Mouse (Mus musculus) left cerebral cortex, adult 8-10 months (tissue): ENCODE measurements around the gene Asxl2. TPM values are rescaled to one million over a fixed set of nuclear protein-coding genes. Genes with fewer than 3 reads are reported as not detected.
"Not testable (repeated sequence)": the region's sequence is repeated elsewhere in the genome, so short reads cannot be mapped to it uniquely, and the experiment has no call there.

Source experiments
- DNase-seq, 2 experiments: peaks; one replicate each; pipeline ENCODE4 v3.0.0; 2022; ENCODE audit warnings: low spot score in 2 of 2
- total RNA-seq, 4 experiments: library from RNA; stranded (reverse); gene quantifications; 2 replicates each; pipeline ENCODE4 v1.2.4; 2022

Asxl2 gene
- total RNA-seq, 4 experiments from 2014 or later, result 32.7 to 36.9 (median 34.3) TPM

DNA sequence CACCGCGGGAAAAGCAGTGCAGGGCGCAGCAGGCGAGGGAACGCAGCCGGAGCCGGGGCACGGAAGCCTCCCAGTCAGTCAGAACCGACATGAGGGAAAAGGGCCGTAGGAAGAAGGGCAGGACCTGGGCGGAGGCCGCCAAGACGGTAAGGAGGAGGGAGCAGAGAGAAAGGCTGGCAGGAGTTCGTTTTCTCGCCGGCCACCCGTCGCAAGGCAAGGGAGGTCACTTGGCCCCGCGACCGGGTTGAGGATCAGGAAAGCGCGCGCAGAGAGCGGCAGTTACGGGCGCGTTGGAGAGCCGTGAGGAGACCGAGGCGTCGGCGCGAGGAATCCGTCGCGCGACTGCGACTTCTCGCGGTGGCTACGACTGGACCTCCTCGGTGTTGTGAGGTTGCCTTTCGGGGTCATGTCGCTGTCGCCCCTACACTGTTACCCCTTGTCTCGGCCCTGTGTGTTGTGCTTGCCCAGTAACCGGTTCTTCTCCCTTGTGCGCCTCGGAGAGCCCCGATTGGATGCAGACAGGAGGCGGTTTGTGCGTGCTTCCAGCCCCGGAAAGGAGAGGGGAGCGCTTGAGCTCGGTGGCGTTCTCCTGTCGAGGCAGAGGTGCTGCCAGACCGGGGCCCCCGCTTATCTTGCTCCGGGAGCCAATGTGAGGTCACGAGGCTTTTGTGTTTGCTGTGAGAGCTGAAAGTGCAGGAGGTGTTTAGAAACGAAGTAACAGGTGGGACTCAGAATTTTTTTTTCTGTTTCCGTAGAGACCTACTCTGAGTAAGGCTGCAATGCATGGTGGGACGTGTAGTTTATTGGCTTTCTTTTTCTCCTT lies 621 bp downstream of the Asxl2 start:
- peak; percentile 59 to 69 for DNase-seq

DNA sequence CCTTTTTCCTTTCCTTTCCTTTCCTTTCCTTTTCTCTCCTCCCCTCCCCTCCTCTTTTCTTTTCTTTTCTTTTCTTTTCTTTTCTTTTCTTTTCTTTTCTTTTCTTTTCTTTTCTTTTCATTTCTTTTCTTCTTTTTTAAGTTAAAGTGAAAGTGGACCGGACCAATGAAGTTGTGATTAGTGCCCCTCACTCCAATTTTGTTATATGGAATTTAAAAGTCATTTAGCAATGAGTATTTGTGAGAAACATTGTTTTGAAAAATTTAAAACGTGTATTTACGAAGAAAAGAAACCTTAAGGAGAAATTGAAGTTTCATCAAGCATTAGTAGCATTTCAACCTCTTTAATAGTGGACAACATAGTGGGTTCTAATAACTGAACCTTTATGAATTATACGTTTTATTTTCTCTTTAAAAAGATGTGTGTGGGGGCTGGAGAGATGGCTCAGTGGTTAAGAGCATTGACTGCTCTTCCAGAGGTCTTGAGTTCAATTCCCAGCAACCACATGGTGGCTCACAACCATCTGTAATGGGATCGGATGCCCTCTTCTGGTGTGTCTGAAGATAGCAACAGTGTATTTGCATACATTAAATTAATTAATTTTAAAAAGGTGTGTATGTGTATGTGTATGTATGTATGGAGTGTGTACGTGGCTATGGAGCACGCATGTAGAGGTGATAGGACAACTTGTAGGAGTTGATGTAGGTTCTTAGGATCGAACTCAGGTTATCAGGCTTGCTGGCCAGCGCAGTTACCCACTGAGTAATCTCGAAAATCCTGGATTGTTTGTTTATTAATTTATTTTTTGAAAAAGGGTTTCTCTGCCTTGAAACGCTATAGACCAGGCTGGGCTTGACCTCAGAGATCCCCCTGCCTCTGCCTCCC lies 1.5 kb downstream of the Asxl2 start:
- DNase-seq, result no peak

DNA sequence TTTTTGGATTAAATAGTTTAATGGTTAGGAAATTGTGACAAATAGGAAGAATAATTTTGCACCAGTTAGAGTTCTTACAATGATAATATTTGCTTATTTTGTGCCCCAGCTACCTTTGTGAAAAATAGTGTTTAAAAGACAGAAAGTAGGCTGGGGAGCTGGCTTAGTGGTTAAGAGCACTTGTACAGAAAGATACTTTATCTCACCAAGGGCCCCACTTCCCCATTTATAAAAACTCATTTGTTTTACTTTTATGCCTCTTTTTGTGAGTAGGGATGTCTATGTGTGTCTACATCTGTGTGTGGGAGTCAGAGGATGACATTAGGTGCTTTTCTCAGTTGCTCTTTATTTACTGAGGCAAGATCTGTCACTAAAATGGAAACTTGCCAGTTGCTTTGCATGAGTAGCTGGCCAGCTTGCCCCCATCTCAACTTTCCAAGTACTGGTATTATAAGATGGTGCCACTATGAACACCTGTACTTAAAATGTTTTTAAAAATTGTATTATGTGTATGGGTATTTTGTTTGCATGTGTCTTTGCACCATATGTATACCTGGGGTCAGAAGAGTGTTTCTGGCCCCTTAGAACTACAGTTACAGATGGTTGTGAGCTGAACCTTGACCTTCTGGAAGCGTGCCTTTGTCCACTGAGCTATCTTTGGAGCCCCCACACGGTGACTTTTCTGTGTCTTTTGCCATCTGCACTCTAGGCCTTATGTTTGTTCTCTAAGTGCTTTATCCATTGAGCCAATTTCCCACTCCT lies 3.2 kb downstream of the Asxl2 start:
- no peak for DNase-seq

DNA sequence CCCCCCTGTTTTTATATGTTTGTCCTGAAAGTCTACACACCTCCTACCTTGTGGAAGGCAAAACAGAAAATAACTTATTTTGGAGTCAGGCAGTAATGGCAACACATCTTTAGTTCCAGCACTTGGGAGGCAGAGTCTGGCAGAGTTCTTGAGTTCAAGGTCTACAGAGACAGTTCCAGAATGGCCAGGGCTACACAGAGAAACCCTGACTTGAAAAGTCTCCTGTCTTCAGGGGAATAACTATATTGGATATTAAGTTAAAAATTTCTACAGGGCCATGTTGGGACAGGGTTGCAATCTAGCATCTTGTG lies 3.7 kb downstream of the Asxl2 start:
- no peak for DNase-seq

DNA sequence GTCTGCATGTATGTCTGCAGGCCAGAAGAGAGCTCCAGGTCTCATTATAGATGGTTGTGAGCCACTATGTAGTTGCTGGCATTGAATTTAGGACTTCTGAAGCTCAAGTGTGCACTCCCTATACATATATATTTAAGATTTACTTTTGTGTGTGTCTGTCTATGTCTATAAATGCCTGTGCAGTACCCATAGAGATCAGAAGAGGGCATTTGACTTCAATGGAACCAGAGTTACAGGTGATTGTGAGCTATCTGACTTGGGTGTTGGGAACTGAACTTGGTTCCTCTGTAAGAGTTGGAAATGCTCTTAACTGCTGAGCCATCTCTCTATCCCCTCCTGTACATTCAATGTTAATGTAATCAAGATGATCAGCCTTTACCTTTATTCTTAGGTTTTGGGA lies 4.3 kb downstream of the Asxl2 start:
- DNase-seq, result no peak

DNA sequence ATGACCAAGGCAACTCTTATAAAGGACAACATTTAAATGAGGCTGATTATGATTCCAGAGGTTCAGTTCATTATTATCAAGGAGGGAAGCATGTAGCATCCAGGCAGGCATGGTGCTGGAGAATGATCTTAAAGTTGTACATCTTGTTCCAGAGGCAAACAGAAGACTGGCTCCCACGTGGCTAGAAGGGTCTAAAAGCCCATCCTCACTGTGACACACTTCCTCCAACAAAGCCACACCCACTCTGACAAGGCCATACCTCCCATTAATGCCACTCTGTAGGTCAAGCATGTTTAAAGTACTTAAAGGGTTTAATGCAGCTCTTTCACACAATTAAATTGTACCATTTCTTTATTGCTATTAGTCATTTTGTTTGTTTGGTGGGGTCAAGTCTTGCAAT lies 7.1 kb downstream of the Asxl2 start:
- DNase-seq, result no peak

DNA sequence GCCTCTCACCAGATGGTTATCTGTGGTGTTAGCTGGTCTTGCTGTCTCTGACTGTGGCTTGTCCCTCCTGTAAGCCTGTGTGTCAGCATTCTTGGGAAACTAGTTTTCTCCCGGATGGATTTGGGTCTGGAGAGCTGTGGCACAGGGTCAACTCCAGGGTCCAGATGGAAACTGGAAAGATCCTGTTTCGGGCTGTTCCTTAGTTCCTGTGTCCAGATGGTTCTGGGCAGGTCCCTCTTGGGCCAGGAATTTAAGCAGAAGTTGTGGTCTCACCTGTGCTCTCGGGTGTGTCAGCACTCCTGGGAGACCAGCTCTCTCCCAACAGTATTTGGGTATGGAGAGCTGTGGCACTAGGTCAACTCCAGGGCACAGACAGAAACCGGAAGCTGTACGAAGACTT lies 9.8 kb downstream of the Asxl2 start:
- DNase-seq, result no peak

DNA sequence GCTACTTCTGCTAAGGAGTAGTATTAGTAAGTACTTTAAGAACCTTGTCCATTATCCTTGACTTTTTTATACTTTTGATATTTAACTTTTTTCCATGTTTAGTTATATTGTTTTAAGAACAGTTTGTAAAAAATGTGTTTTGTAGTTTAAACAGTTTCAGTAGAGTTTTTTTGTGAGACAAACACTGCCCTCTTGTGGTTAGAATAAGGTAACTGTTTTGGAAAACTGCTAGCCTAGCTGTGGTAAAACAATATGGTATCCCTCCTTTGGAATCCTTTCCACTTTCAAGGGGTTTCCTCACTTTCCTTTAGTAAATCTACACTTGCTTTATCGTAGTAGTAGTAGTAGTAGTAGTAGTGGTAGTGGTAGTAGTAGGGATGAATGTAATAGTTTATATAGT lies 11.2 kb downstream of the Asxl2 start:
- no peak for DNase-seq

DNA sequence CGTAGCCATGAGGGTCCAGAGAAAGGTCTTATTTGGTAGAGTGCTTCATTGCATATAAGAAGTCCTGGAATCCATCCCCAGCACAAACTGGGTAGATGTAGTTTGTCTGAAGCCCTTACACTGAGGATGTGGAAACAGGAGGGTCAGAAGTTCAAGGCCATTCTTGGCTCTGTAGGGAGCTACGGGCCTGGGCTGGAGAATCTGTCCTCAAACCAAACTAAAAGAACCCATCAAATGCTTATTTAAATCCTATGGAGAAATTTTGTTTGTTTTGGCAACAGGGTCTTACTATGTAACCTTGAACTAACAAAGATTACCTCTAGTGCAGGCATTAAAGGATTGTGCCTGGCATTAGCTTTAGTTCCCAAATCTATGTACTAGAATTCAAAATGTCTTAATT lies 14.3 kb downstream of the Asxl2 start:
- DNase-seq, result no peak

DNA sequence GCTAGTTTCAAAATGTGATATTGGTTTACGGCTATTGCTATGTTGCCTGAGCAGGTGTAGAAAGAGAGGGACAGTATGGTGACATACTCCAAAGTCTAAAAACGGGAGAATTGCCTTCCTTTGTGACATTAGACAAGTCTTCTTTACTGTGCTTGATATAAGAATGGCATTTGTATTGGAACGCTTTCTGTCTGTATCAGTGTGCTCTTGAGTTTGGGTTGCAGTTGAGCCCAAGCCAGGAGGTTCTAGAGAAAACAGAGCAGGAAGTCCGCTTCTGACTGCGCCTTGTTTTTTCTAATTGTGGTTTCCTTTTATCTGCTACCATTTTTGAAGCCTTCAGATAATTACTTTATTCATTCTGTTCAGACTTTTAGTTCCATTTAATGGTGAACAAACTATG lies 14.7 kb downstream of the Asxl2 start:
- DNase-seq, result no peak

DNA sequence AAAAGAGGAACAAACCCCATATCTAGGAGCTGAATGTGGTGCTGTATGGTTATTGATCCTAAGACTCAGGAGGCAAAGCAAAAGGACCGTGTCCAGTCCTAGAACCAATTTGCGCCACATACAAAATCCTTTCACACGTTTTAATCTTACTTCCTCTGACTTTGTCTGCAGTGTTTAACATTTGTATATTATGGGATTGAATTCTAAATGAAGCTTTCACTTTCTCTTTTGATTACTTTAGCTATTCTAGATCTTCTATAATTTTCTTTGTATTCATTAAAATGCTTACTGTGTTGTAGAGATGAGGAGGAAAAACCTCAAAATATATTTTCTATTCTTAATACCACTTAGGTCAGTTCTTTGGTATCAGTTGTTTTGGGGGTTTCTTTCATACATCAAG lies 26.9 kb downstream of the Asxl2 start:
- no peak for DNase-seq

DNA sequence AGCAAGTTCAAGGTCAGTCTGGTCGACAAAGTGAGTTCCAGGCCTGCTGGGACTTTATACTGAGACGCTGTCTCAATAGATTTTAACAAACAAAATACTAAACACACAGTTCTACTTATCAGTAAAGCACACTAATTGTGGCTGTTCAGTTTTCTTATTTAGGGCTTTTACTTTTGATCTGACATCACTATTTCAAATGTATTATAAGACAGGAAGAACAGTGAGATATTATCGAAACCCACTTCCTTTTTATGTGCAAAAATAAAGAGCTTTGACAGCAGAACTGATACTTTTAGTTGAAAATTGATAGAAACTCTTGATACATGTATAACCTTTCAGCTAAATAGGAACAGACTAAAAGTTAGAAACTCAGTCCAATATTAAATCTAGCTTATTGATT lies 36.4 kb downstream of the Asxl2 start:
- no peak for DNase-seq

DNA sequence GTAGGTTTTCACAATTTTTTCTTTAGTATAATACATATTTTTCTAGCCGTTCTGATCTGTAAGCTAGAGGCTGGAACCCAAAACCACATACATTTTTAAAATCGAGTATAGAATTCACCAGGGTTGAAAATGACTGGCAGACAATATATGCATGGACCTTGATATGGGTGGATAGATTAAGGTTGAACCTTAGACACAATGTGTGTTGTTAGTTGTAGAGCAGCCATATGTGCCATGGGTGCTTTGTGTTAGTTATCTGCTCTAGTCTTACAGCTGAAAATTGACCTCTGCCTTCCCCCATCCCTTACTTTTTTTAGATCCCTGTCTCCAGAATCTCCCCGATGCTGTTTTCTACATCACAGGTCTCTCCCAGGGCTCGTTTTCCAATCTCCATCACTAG lies 73.0 kb downstream of the Asxl2 start:
- DNase-seq, result no peak

DNA sequence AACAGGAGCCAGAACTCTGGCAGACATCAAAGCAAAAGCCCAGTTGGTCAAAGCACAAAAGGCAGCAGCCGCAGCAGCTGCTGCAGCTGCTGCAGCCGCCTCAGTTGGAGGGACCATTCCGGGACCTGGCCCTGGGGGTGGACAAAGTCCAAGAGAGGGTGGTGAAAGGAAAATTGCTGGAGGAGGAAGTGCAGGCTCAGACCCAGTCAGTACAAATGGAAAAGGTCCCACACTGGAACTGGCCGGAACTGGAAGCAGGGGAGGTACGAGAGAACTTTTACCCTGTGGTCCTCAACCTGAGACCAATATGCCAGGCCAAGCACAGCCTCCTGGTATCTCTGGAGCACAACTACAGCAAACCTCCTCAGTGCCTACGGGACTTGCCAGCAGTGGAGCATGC lies 73.4 kb downstream of the Asxl2 start:
- DNase-seq, result no peak

DNA sequence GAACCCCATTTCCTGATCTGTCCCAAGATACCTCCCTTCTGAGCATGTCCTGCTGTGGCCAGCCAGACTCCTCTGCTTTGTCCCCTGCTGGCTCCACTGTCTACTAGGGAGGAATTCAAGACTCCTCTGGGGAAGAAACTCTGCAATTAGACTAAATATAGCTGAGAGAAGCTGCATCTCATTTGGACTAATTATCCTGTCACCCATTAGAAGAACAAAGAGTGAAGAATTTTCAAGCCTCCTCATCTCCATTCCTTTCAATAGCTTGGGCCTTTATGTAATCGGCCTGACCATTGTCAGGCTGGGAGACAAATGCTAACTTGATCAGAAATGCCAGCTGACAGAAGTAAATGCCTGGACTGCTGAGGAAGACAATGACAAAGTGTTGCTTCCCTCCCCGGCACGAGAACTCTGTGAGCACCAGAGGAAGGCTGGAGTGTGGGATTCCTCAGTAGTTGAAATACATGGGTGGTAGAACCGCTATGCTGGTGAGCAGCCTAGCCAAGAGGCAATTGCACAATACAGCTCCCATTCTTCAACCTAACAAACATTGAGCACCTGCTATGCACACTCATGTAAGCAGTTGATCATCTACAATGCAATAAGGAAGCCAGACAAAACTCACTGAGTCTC lies 92.1 kb downstream of the Asxl2 start:
- DNase-seq, result peak in 1 of 2 experiments; percentile 36

DNA sequence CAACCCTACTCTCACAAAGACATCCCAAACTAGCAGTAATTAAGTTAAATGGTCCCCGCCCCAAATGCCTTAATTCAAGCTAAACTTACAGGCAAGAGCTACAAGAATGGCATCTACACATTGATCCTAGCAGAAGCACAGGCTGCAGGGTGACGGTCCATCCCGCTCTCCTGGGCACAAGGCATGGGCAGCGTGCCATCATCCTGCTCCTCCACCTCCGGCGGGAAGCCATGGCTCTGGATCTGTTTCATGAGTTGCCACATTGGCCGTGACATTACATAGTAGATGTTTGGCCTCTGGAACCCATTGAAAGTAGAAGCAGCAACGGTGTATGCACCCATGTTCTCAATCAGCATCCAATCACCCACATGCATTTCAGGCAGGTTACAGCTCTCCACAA lies 95.1 kb downstream of the Asxl2 start:
- not testable (repeated sequence) for DNase-seq

DNA sequence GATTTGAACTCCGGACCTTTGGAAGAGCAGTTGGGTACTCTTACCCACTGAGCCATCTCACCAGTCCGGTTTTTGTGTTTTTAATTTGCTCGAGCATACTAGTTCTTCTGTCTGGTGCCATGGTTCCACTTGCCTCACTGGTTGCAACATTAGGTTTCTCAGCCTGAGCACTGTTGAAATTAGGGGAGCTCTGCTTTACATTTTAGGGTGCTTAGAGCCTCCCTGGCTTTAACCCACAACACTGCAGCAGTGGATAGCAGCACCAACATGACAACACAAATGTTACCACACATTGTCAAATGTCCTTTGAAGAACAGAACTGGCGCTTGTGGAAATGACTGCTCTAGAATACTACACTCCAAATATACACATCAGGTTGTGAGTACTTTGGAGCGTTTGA lies 98.9 kb downstream of the Asxl2 start:
- no peak for DNase-seq

DNA sequence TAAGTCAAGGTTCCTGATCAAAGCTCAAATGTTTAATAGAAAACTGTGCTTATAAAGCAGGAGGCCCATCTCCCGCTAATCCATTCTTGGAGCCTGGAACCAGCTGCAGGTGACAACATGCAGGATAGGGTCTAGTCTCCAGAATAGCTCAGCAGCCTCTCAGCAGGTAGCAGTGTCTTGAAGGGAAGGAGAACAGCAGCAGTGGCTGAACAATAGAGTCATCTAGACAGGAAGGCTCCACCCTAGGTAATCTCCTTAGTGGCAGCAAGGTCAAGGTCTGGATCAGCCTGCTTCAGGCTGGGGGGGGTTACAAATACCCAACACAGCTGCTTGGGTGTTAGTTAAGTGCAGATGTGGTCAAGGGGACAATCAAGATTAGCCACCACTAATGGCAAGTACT lies 108.8 kb downstream of the Asxl2 start:
- not testable (repeated sequence) for DNase-seq

DNA sequence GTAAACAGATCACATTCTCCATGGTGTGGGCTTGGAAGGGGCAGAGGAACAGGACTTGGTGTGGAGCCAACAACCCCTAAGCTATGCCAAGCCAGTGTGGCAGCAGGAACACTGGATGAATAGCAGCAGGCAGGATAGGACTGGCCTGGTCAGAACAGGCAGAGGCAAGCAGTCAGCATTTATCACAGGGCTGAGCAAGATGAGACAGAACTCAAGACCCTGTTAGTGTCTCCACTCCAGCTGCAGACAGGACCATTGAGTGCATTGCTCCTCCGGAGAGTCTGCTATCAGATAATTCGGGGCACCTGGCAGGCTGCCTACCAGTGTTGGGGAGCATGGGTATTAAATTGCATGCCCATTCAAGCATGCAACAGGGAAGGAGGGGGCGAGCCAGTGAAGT lies 111.0 kb downstream of the Asxl2 start:
- no peak for DNase-seq

DNA sequence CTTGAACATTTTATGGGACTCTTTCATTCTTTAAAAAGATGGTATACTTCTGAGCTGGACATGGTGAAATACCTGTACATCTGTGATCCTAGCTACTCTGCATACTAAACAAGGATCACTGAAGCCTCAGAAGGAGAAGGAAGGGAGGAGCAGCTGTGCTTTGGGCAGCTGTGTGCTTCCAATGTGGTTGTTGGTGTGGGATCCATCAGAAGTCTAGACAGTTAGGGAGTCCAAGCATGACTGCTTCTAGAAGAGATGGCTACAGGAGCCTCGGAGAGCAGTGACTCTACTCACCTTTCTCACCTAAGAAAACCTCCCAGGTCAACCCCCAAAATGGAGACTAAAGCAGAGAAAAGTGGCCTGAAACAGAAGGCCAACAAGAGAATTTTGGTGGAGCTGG lies 111.4 kb downstream of the Asxl2 start:
- DNase-seq, result no peak

DNA sequence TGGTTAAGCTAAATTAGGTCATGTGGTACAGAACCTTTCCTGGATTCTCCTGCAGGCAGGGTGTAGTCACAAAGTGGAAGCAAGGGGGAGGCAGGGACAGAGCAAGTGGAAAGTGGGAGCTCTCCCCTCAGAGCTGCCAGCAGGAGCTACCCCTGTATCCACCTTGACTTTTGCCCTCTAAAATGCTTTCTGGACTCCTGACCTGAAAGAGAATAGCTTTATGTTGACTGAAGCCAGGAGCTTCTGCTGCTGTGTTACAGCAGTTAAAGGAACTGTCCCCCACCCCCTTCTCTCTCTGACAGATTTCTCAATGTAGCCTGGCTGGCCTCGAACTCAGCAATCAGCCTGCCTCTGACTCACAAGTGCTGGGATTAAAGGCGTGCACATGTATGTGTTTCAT lies 112.9 kb downstream of the Asxl2 start:
- no peak for DNase-seq

DNA sequence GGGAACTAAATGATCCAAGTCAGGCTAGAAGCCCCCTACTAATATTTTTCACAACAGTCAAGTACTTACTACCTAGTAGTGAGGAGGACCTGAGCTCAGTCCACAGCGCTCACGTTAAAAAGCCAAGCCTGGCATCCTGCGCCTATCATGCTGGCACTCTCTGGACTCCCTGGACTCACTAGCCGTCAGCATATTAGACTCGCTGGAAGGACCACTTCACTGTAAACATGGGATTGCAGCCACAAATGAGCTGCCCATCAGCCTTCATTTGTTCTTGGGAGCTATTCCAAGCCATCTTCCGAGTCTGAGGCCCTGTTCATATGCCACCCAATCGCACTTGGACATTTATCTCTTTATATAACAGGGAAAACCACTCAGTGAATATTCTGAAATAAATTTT lies 114.2 kb downstream of the Asxl2 start:
- DNase-seq, result no peak
